Mouse (Mus musculus) layer of hippocampus, adult 2 months (tissue): ENCODE data around the gene Gm20662. TPM values are rescaled to one million over a fixed set of nuclear protein-coding genes. Genes with fewer than 3 reads are reported as not detected.

Experiments
- DNase-seq, 2 experiments: peaks; one replicate each; pipeline ENCODE4 v3.0.0; 2022; ENCODE audit warnings: low spot score in 2 of 2
- H3K27ac ChIP-seq: fragments of 200-600 bp; 2 replicates; pipeline ENCODE4 v1.8.1; 2022
- H3K4me3 ChIP-seq: fragments of 200-600 bp; 2 replicates; pipeline ENCODE4 v1.8.1; 2022; ENCODE audit warnings: mild to moderate bottlenecking
- CTCF ChIP-seq: fragments of 200-600 bp; conservative IDR thresholded peaks from 2 replicates; pipeline ENCODE4 v1.8.1; 2022; ENCODE audit warnings: antibody characterized with exemption, mild to moderate bottlenecking, moderate library complexity
- long read RNA-seq, 2 experiments: library from polyadenylated mRNA; stranded (forward); transcript quantifications; one replicate each; pipeline ENCODE4 v2.0.0; 2021; ENCODE audit warnings: borderline mapping rate in 2 of 2
- total RNA-seq, 2 experiments: library from RNA; stranded (reverse); gene quantifications; 2 replicates each; pipeline ENCODE4 v1.2.3; 2021

Gm20662 gene
- 1 to 10 TPM; 2.4 to 3.8 TPM for total RNA-seq
- long read RNA-seq, experiment 1, result 0 reads
- long read RNA-seq, experiment 2, result 0 reads

GRCm38 (mm10) chr9:107996049-107996448, at the start of gene Gm20662:
Gene Gm20662, plus strand, starts transcription at chr9:107996349.
- DNase-seq, result no peak
- TF ChIP-seq CTCF, result no peak
- no peak within 1 kb of the TSS for H3K27ac ChIP-seq
- H3K4me3 ChIP-seq, result no peak within 1 kb of the TSS

GRCm38 (mm10) chr9:107947241-107948194, 48.6 kb upstream of the Gm20662 start:
- no peak for TF ChIP-seq CTCF
- no peak for DNase-seq
- Histone ChIP-seq H3K27ac (peak overlapping the region; percentile 71), H3K4me3 (no peak overlapping the region)

DNA sequence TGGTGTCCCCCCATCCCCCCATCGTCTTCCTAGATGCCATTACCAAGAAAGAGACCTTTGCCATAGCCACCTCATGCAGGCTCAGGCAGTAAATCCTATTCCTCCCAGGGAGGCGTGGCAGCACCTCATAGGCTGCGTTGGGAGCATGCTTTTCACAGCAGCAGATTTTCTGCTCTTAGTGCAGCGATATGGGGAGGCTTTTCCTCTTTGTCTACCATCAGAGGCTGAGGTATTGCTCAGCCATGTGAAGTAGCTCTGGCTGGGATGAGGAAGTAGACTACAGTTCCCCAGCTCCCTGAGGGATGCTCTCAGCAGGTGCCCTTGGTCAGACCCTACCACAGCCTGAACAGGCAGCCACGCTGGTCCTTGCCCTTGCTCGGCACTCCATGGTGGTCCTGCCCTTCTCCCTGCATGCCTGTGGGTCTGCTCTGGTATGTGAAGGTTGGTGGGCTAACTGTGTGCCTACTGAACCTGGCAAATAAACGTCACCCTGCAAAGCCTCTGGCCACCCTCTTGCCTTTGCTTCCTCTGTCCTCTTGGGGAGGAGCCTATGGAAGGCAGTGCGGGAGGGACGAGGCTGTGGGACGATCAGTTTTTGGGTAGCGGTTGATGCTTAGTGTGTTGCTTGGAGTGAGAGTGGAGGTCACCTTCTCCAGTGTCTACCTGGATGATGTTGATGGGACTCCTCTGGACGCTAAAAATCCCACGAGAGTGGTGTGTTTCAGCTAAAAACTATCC, 46.8 kb upstream of the Gm20662 start:
- TF ChIP-seq CTCF, result no peak
- H3K27ac ChIP-seq, result no peak overlapping the region
- no peak overlapping the region for H3K4me3 ChIP-seq
- no peak for DNase-seq

- Histone ChIP-seq H3K4me3 (peak within 1 kb of the TSS; percentile 66), H3K27ac (peak within 1 kb of the TSS; percentile 87)
- TF ChIP-seq CTCF, result no peak
- DNase-seq, result no peak
These were observed 46.3 kb upstream of the Gm20662 start, which contains the start of gene Traip for GRCm38 (mm10) chr9:107949922-107950235. Gene Traip, plus strand, starts transcription at chr9:107950136.

- Histone ChIP-seq H3K27ac (peak overlapping the region; percentile 87), H3K4me3 (peak overlapping the region; percentile 66)
- peak; percentile 12; the same call in 1 of the 2 replicates for TF ChIP-seq CTCF
- DNase-seq, result peak; percentile 90 to 92
These were observed 45.4 kb upstream of the Gm20662 start for GRCm38 (mm10) chr9:107950460-107951355.

- Histone ChIP-seq H3K4me3 (no peak overlapping the region), H3K27ac (no peak overlapping the region)
- no peak for TF ChIP-seq CTCF
- DNase-seq, result no peak
These were observed 40.4 kb upstream of the Gm20662 start for GRCm38 (mm10) chr9:107955613-107956289.

DNA sequence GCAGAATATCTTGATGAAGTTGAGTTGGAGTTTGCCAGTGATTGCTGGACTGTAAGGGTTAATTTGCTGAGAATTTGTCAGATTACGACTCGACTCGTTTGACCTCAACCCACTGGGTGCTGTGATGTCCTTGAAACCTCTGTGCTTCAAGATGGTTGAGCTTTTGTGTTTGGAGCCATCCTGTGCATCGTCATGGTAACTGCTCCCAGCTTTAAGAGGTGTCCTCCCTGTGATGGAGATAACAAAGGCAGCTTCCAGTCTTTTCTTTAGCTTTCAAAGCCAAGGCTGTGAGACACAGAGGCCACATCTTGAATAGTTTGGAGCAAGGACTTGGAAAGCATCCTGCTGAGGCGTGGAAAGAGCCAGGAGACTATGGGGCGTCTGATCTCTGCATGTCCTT, 39.0 kb upstream of the Gm20662 start:
- no peak overlapping the region for H3K4me3 ChIP-seq
- TF ChIP-seq CTCF, result no peak
- DNase-seq, result no peak
- H3K27ac ChIP-seq, result no peak overlapping the region

GRCm38 (mm10) chr9:107959896-107960295, 36.3 kb upstream of the Gm20662 start:
- no peak for DNase-seq
- Histone ChIP-seq H3K4me3 (no peak overlapping the region), H3K27ac (peak overlapping the region; percentile 92)
- TF ChIP-seq CTCF, result no peak

GRCm38 (mm10) chr9:107960928-107961327, 35.2 kb upstream of the Gm20662 start:
- TF ChIP-seq CTCF, result peak; percentile 47
- H3K4me3 ChIP-seq, result no peak overlapping the region
- no peak for DNase-seq
- peak overlapping the region; percentile 92 for H3K27ac ChIP-seq

DNA sequence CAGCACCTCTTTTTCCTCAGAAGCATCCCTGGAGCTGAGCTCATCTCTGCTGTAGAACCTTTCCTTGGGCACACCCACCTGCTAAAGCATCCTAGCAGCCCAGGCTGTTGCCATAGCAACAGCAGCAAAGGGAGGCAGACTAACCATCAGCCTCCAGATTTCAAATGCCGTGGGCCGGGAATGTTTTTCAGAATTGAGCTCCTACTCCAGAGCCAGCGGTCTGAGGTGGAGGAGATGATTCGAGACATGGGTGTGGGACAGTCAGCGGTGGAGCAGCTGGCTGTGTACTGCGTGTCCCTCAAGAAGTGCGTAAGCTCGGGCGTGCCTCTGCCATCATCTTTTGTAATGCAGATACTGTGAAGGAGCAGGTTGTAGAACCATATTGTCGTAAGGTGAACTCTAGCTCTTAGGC, 34.8 kb upstream of the Gm20662 start:
- peak; percentile 77 to 89 for DNase-seq
- no peak for TF ChIP-seq CTCF
- peak overlapping the region; percentile 36; the same call in 1 of the 2 replicates for H3K4me3 ChIP-seq
- peak overlapping the region; percentile 92 for H3K27ac ChIP-seq

- DNase-seq, result peak; percentile 72 to 87
- H3K4me3 ChIP-seq, result peak overlapping the region; percentile 36; the same call in 1 of the 2 replicates
- peak; percentile 80 for TF ChIP-seq CTCF
- peak overlapping the region; percentile 92 for H3K27ac ChIP-seq
These were observed 34.3 kb upstream of the Gm20662 start for GRCm38 (mm10) chr9:107961881-107962280.

DNA sequence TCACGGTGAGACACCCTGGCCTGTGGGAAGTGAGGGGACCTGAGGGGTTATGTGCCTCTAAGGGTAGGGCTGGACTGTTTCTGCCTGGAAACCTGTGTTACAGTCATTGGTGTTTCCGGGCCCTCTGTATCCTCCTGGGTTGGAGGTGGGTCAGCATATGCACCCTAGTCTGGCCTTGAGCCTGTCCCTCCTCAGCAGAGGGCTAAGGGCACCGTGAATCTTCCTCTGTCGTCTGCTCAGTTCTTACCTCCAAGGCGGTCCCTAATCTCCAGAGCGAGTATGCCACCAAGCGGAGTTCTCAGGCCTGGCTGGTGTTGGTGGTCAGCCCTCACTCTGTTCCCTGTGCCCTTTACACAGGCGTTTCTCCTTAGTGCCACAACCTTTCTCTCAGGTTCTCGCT, 33.2 kb upstream of the Gm20662 start:
- Histone ChIP-seq H3K27ac (peak overlapping the region; percentile 92; the same call in 1 of the 2 replicates), H3K4me3 (no peak overlapping the region)
- DNase-seq, result no peak
- TF ChIP-seq CTCF, result no peak
